ENCODE assay signal across 11 mouse cellular contexts in genomic region chr7:121601697-121602096, GRCm38 (mm10).
A peak's percentile ranks its signal among the peaks of the same experiment; 100 is the strongest.
DNase-seq lines count a peak whose midpoint lies in the region; ATAC-seq and TF ChIP-seq lines count a peak whose summit lies in the region.
"Had no signal": no experiment of that assay in that cellular context is flagged by ENCODE, and none has a peak within 500 bp of the region (broad histone marks: within the 10 kb centered on the region; RNA-seq: fewer than 3 reads in every experiment).

No protein-coding gene starts in this region.

- no peak for TF ChIP-seq EP300 in CH12.LX (IDR thresholded peaks at IDR 0.05; ENCODE audit: low read length)

- DNase-seq in kidney, adult 2 months: peak; percentile 1
- DNase-seq in 3T3-L1 (ENCODE audit: low read depth, low spot score) (peak; percentile 37), CH12.LX (ENCODE audit: extremely low read depth) (peak; percentile 4)
- DNase-seq in embryo, embryonic 9.5 days (ENCODE audit: extremely low spot score): peak; percentile 34
- no peak for DNase-seq in right cerebral cortex, postnatal 10 days (ENCODE audit: low spot score in 2 of 2)
- DNase-seq in natural killer cell, adult 2 months (ENCODE audit: low spot score in 2 of 2): no peak
- no peak for DNase-seq in spleen, adult 12 weeks (ENCODE audit: low spot score)
- DNase-seq: right cerebral cortex, postnatal 14 days; thymus, postnatal 14 days had no signal

- 18% methylated on average over 4 of the region's 4 CpGs for WGBS in kidney, adult 2 months
- 20% methylated on average over 4 of the region's 4 CpGs for WGBS in kidney, embryonic 15.5 days

- no peaks in the 10 kb centered on the region for H3K9me3 ChIP-seq in kidney, embryonic 15.5 days (replicated peaks)
- peaks cover 5% of the 10 kb centered on the region for H3K9me3 ChIP-seq in CH12.LX (replicated peaks; ENCODE audit: low read length)
- H3K9me3 ChIP-seq: hindbrain, embryonic 15.5 days had no signal

- H3K27ac ChIP-seq in kidney, adult 2 months (ENCODE audit: insufficient read depth, low read depth, low read length): no peak overlapping the region
- H3K27ac ChIP-seq in kidney, embryonic 15.5 days: no peak overlapping the region
- no peak overlapping the region for H3K27ac ChIP-seq in CH12.LX (ENCODE audit: insufficient read depth, low read depth)
- H3K27ac ChIP-seq: hindbrain, embryonic 15.5 days had no signal

- no peak overlapping the region for H3K9ac ChIP-seq in kidney, embryonic 15.5 days
- no peak overlapping the region for H3K9ac ChIP-seq in CH12.LX (ENCODE audit: insufficient read depth, low read depth)
- H3K9ac ChIP-seq: hindbrain, embryonic 15.5 days had no signal

- no peak for TF ChIP-seq CTCF in kidney, adult 2 months (conservative IDR thresholded peaks at IDR 0.05; ENCODE audit: insufficient read depth, insufficient read length, low read depth, low read length)
- TF ChIP-seq CTCF in CH12.LX (conservative IDR thresholded peaks at IDR 0.05 in 1 of 2, IDR thresholded peaks at IDR 0.05 in 1 of 2; ENCODE audit: low read depth in 2 of 2, low read length in 2 of 2): no peak

- no peak for ATAC-seq in kidney, embryonic 15.5 days (replicated peaks; ENCODE audit: low FRiP score)

- no peaks in the 10 kb centered on the region for H3K79me2 ChIP-seq in CH12.LX (replicated peaks; ENCODE audit: control insufficient read depth, extremely low read depth, insufficient read depth, poor library complexity, severe bottlenecking)

- no peaks in the 10 kb centered on the region for H3K27me3 ChIP-seq in kidney, adult 2 months (replicated peaks; ENCODE audit: control insufficient read depth, insufficient read depth, low read length)
- no peaks in the 10 kb centered on the region for H3K27me3 ChIP-seq in kidney, embryonic 15.5 days
- H3K27me3 ChIP-seq in CH12.LX (replicated peaks): peaks cover 23% of the 10 kb centered on the region
- H3K27me3 ChIP-seq: hindbrain, embryonic 15.5 days had no signal

- no peaks in the 10 kb centered on the region for H3K4me1 ChIP-seq in kidney, adult 2 months (ENCODE audit: control insufficient read depth, insufficient read depth, low read length)
- H3K4me1 ChIP-seq in kidney, embryonic 15.5 days: no peaks in the 10 kb centered on the region
- no peaks in the 10 kb centered on the region for H3K4me1 ChIP-seq in CH12.LX (ENCODE audit: control insufficient read depth in 1 of 2, insufficient read depth in 2 of 2)
- H3K4me1 ChIP-seq: hindbrain, embryonic 15.5 days had no signal

- TF ChIP-seq POLR2A in kidney, adult 2 months (IDR thresholded peaks at IDR 0.05; ENCODE audit: low read depth, low read length): no peak
- TF ChIP-seq POLR2A in CH12.LX (IDR thresholded peaks at IDR 0.05; ENCODE audit: low read depth, low read length): no peak

- in situ Hi-C loops in CH12.LX (cut with MboI; ENCODE audit: low pct_ligation_motif_present, low pct_unique_long_range_greater_than_20kb, low sequenced_read_pairs): no loop called here

- no peaks in the 10 kb centered on the region for H3K36me3 ChIP-seq in kidney, adult 2 months (ENCODE audit: control insufficient read depth, insufficient read depth, low read length)
- no peaks in the 10 kb centered on the region for H3K36me3 ChIP-seq in kidney, embryonic 15.5 days
- H3K36me3 ChIP-seq in CH12.LX (replicated peaks in 1 of 2; ENCODE audit: control insufficient read depth in 1 of 2, insufficient read depth in 1 of 2, low read length in 1 of 2): no peaks in the 10 kb centered on the region
- H3K36me3 ChIP-seq: hindbrain, embryonic 15.5 days had no signal

- H3K4me2 ChIP-seq in kidney, embryonic 15.5 days: no peak overlapping the region
- no peak overlapping the region for H3K4me2 ChIP-seq in CH12.LX (ENCODE audit: insufficient read depth, low read depth, poor library complexity, severe bottlenecking)
- H3K4me2 ChIP-seq: hindbrain, embryonic 15.5 days had no signal

- H3K4me3 ChIP-seq in kidney, adult 2 months (ENCODE audit: insufficient read depth, low read depth, low read length): no peak overlapping the region
- H3K4me3 ChIP-seq in kidney, embryonic 15.5 days (replicated peaks): no peak overlapping the region
- H3K4me3 ChIP-seq in CH12.LX (replicated peaks in 1 of 3; ENCODE audit: low read depth in 2 of 3, low read length in 2 of 3, poor library complexity in 1 of 3): no peak overlapping the region
- H3K4me3 ChIP-seq: hindbrain, embryonic 15.5 days had no signal

- TF ChIP-seq RAD21 in CH12.LX (IDR thresholded peaks at IDR 0.05; ENCODE audit: low read depth, low read length): no peak

- dilution Hi-C loops in CH12.LX (cut with MboI; ENCODE audit: extremely low pct_ligation_motif_present, extremely low pct_unique_long_range_greater_than_20kb, low sequenced_read_pairs): no loop called here

TF ChIP-seq in CH12.LX, 34 proteins besides CTCF, POLR2A, EP300 and RAD21:
- TF ChIP-seq SMC3 (IDR thresholded peaks at IDR 0.05; ENCODE audit: low read depth, low read length) (no peak), POLR2AphosphoS2 (IDR thresholded peaks at IDR 0.05; ENCODE audit: low read depth, low read length) (no peak), BHLHE40 (IDR thresholded peaks at IDR 0.05; ENCODE audit: low read depth, low read length) (0 out of 2 replicates have a peak, but pooled peaks have one; percentile 22), ZKSCAN1 (IDR thresholded peaks at IDR 0.05; ENCODE audit: borderline replicate concordance, low read depth, low read length) (no peak), RCOR1 (conservative IDR thresholded peaks at IDR 0.05; ENCODE audit: low read depth, low read length) (no peak)

Comparison
In these comparisons a context has a peak if more than half of its experiments do, and no peak if none do; other contexts are left out.
1. DNase-seq: peak in kidney, adult 2 months (single experiment), 3T3-L1 (single experiment), CH12.LX (single experiment) and embryo, embryonic 9.5 days (single experiment); none in right cerebral cortex, postnatal 10 days (0 of 2), natural killer cell, adult 2 months (0 of 2) and spleen, adult 12 weeks (single experiment).